Mouse (Mus musculus) cortical plate, adult 2 months (tissue): Measurements from ENCODE around the gene Rtbdn.

Experiments used
- CTCF ChIP-seq: fragments of 200-500 bp; IDR thresholded peaks from 2 replicates; pipeline ENCODE4 v1.5.1; 2011; ENCODE audit warnings: mild to moderate bottlenecking, control low read depth, low read length; ENCODE audit not compliant: insufficient read depth; ENCODE audit errors: extremely low read depth
- POLR2A ChIP-seq: fragments of 200-500 bp; IDR thresholded peaks from 2 replicates; pipeline ENCODE4 v1.6.1; 2011; ENCODE audit warnings: mild to moderate bottlenecking, low read length, control low read depth; ENCODE audit not compliant: insufficient read depth; ENCODE audit errors: extremely low read depth

GRCm38 (mm10) chr8:84930582-84930981 lies 16.2 kb upstream of the Rtbdn start:
- TF ChIP-seq POLR2A (no peak), CTCF (no peak)
